Mouse (Mus musculus) embryonic fibroblast, embryonic 13.5 days (primary cell): Measurements from ENCODE around the gene Tbr1.

Source experiments
- CTCF ChIP-seq: IDR thresholded peaks from 2 replicates; pipeline ENCODE4 v1.5.1; 2011; ENCODE audit warnings: mild to moderate bottlenecking, control low read depth, low read length, moderate library complexity, borderline replicate concordance; ENCODE audit not compliant: insufficient read depth
- POLR2A ChIP-seq: IDR thresholded peaks from 2 replicates; pipeline ENCODE4 v1.6.1; 2011; ENCODE audit warnings: low read depth, mild to moderate bottlenecking, control low read depth, low read length, moderate library complexity

GRCm38 (mm10) chr2:61765526-61765925, 37.2 kb upstream of the Tbr1 start:
- TF ChIP-seq CTCF = no peak
- TF ChIP-seq POLR2A = no peak
